Mouse (Mus musculus): ENCODE measurements around the gene Sh3pxd2a. TPM values are rescaled to one million over a fixed set of nuclear protein-coding genes. Genes with fewer than 3 reads are reported as not detected.

Gene Sh3pxd2a
- polyA plus RNA-seq, 1 experiment from 2014 or later = 8.7 TPM

GRCm38 (mm10) chr19:47455001-47455755 is 9.0 kb downstream of the Sh3pxd2a start:
- Histone ChIP-seq H3K4me3 (ENCODE audit: low read length) (no peak overlapping the region), H3K27ac (ENCODE audit: low read depth, low read length) (0 out of 2 replicates have a peak overlapping the region, but pooled peaks have one; percentile 42), H3K27me3 (ENCODE audit: control insufficient read depth, insufficient read depth, low read length) (no peaks in the 10 kb centered on the region), H3K9me3 (ENCODE audit: control insufficient read depth, low read length) (no peaks in the 10 kb centered on the region), H3K4me2 (replicated peaks; ENCODE audit: low read depth, low read length) (no peak overlapping the region), H3K9ac (ENCODE audit: low read depth, low read length) (no peak overlapping the region), H3K4me1 (ENCODE audit: control insufficient read depth, insufficient read depth, low read length) (peaks cover 58% of the 10 kb centered on the region), H3K36me3 (ENCODE audit: control insufficient read depth, insufficient read depth, low read length) (no peaks in the 10 kb centered on the region)
- WGBS = 80% methylated on average over 15 of the region's 15 CpGs
- no peak for ATAC-seq (ENCODE audit: low FRiP score, low TSS enrichment)

DNA sequence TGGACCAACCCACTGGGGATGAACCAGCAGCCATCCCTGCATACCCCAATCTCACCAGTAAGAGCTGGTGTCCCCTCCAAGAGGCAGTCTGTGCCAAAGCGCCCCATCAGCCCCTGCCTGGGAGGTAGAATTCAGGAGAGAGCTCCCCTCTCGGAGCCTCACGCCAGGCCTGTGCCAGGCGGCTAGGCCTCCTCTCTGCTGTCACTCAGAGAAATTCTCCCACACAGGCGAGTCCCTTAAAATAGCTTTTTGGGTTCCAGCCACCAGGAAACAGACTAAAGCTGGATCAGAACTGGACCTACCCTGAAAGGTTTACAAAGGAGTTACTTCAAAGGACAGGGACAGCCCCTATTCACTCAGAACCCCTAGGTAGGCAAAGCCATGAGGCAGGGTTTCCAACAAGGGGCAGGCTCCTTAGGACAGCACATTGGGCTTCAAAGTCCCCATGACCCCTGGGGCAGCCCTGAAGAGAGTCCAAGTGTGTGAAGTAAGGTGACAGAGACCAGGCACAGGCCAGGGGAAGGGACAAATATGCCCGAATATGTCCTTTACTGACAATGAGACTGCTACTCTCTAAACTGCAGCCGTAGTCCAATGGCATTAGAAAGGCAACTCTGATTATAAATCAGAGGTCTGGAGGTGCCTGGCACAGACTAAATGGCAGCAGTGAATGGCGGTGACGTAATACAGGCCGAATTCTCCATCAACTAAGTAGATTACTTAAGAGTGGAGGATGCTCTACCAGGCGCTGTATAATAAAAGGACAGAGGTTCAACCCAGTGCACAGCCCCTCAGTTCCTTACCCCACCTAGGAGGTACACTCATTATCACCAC is 9.8 kb downstream of the Sh3pxd2a start:
- no peaks in the 10 kb centered on the region for H3K36me3 ChIP-seq (ENCODE audit: control insufficient read depth, insufficient read depth, low read length)
- peaks cover 59% of the 10 kb centered on the region for H3K4me1 ChIP-seq (ENCODE audit: control insufficient read depth, insufficient read depth, low read length)
- 77% methylated on average over 11 of the region's 11 CpGs for WGBS
- ATAC-seq (ENCODE audit: low FRiP score, low TSS enrichment) = no peak
- no peak overlapping the region for H3K27ac ChIP-seq (ENCODE audit: low read depth, low read length)
- no peak overlapping the region for H3K4me2 ChIP-seq (replicated peaks; ENCODE audit: low read depth, low read length)
- H3K27me3 ChIP-seq (ENCODE audit: control insufficient read depth, insufficient read depth, low read length) = no peaks in the 10 kb centered on the region
- no peak overlapping the region for H3K9ac ChIP-seq (ENCODE audit: low read depth, low read length)
- H3K9me3 ChIP-seq (ENCODE audit: control insufficient read depth, low read length) = no peaks in the 10 kb centered on the region
- H3K4me3 ChIP-seq (ENCODE audit: low read length) = no peak overlapping the region

DNA sequence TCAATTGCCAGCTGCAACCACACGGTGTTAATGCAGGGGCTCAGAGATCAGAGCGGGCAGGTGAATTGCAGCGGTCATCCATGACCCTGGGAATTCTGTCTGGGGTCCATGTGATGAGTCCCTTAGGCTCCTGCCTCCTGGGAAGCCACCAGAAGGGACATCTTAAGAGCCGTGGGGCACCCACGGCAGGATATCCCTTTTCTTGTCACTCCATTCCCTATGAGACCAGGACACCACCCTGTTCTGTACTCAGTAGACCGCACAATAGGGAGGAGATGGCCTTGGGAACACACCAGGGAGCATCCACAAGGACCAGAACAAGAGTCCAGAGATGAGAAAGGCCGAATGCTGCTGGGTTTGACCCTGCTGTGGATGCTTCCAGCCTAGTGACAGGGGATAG is 10.8 kb downstream of the Sh3pxd2a start:
- Histone ChIP-seq H3K4me2 (replicated peaks; ENCODE audit: low read depth, low read length) (no peak overlapping the region), H3K27me3 (ENCODE audit: control insufficient read depth, insufficient read depth, low read length) (no peaks in the 10 kb centered on the region), H3K9me3 (ENCODE audit: control insufficient read depth, low read length) (no peaks in the 10 kb centered on the region), H3K36me3 (ENCODE audit: control insufficient read depth, insufficient read depth, low read length) (no peaks in the 10 kb centered on the region), H3K4me3 (ENCODE audit: low read length) (no peak overlapping the region), H3K9ac (ENCODE audit: low read depth, low read length) (no peak overlapping the region), H3K4me1 (ENCODE audit: control insufficient read depth, insufficient read depth, low read length) (peaks cover 60% of the 10 kb centered on the region), H3K27ac (ENCODE audit: low read depth, low read length) (peak overlapping the region; percentile 30; the same call in 1 of the 2 replicates)
- WGBS = 65% methylated on average over 7 of the region's 7 CpGs
- ATAC-seq (ENCODE audit: low FRiP score, low TSS enrichment) = no peak

DNA sequence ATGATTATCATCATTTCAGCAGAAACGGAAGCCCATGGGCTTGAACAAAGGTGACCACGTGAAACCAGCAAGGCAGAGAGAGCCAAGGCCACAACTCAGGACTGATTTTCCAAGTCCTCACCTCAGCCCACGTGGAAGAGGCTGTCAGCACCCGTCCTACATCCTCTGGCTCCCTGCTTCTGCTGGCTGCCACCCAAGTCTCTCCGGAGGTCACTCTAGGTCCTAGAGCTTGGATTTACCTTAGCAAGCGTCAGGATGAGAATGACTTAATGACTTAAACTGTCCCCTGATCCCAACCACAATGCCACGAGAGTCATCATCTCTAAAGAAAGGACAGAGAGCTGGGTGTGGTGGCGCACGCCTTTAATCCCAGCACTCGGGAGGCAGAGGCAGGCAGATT is 11.5 kb downstream of the Sh3pxd2a start:
- ATAC-seq (ENCODE audit: low FRiP score, low TSS enrichment) = no peak
- peaks cover 59% of the 10 kb centered on the region for H3K4me1 ChIP-seq (ENCODE audit: control insufficient read depth, insufficient read depth, low read length)
- H3K27me3 ChIP-seq (ENCODE audit: control insufficient read depth, insufficient read depth, low read length) = no peaks in the 10 kb centered on the region
- no peak overlapping the region for H3K4me2 ChIP-seq (replicated peaks; ENCODE audit: low read depth, low read length)
- 79% methylated on average over 10 of the region's 10 CpGs for WGBS
- no peaks in the 10 kb centered on the region for H3K36me3 ChIP-seq (ENCODE audit: control insufficient read depth, insufficient read depth, low read length)
- H3K9me3 ChIP-seq (ENCODE audit: control insufficient read depth, low read length) = no peaks in the 10 kb centered on the region
- H3K4me3 ChIP-seq (ENCODE audit: low read length) = no peak overlapping the region
- H3K27ac ChIP-seq (ENCODE audit: low read depth, low read length) = no peak overlapping the region
- H3K9ac ChIP-seq (ENCODE audit: low read depth, low read length) = no peak overlapping the region

- Histone ChIP-seq H3K4me1 (ENCODE audit: control insufficient read depth, insufficient read depth, low read length) (peaks cover 59% of the 10 kb centered on the region), H3K9me3 (ENCODE audit: control insufficient read depth, low read length) (no peaks in the 10 kb centered on the region), H3K36me3 (ENCODE audit: control insufficient read depth, insufficient read depth, low read length) (no peaks in the 10 kb centered on the region), H3K9ac (ENCODE audit: low read depth, low read length) (no peak overlapping the region), H3K4me3 (ENCODE audit: low read length) (no peak overlapping the region), H3K27ac (ENCODE audit: low read depth, low read length) (no peak overlapping the region), H3K27me3 (ENCODE audit: control insufficient read depth, insufficient read depth, low read length) (no peaks in the 10 kb centered on the region), H3K4me2 (replicated peaks; ENCODE audit: low read depth, low read length) (no peak overlapping the region)
- ATAC-seq (ENCODE audit: low FRiP score, low TSS enrichment) = no peak
- WGBS = 70% methylated on average over 7 of the region's 7 CpGs
Measured at GRCm38 (mm10) chr19:47452211-47452610, 12.0 kb downstream of the Sh3pxd2a start.

DNA sequence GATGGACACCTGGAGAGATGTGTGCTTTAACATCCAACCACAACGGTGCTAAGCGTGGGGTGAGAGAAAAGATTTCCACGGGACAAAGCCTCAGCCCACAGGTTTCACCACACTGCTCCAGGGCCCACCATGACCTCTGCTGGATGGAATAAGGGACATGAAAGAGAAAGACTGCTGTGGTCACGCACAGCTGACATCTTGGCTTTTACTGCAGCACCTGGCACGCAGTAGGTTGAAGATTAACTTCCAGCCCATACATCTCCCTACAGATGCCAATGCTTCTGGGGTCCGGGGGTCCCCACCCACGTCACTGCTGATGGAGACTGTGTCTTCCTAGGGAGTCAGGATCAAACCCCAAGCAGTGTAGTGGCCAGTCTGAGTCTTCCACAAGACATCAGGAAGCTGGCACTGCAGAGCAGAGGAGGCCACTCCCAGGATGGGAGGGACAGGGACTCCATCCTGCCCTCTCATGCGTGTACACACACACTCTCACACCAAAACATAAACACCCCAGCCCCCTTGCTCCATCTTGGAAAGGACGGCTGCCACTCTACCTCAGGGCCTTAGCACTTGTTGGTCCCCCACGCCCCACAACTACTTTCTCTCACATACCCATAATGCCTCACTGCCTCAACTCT is 12.6 kb downstream of the Sh3pxd2a start:
- Histone ChIP-seq H3K27me3 (ENCODE audit: control insufficient read depth, insufficient read depth, low read length) (no peaks in the 10 kb centered on the region), H3K4me2 (replicated peaks; ENCODE audit: low read depth, low read length) (no peak overlapping the region), H3K9me3 (ENCODE audit: control insufficient read depth, low read length) (no peaks in the 10 kb centered on the region), H3K9ac (ENCODE audit: low read depth, low read length) (no peak overlapping the region), H3K4me3 (ENCODE audit: low read length) (no peak overlapping the region), H3K27ac (ENCODE audit: low read depth, low read length) (peak overlapping the region; percentile 37; the same call in 1 of the 2 replicates), H3K4me1 (ENCODE audit: control insufficient read depth, insufficient read depth, low read length) (peaks cover 59% of the 10 kb centered on the region), H3K36me3 (ENCODE audit: control insufficient read depth, insufficient read depth, low read length) (no peaks in the 10 kb centered on the region)
- WGBS = 48% methylated on average over 10 of the region's 10 CpGs
- ATAC-seq (ENCODE audit: low FRiP score, low TSS enrichment) = peak; percentile 25

- no peak overlapping the region for H3K4me3 ChIP-seq (ENCODE audit: low read length)
- H3K36me3 ChIP-seq (ENCODE audit: control insufficient read depth, insufficient read depth, low read length) = no peaks in the 10 kb centered on the region
- no peaks in the 10 kb centered on the region for H3K9me3 ChIP-seq (ENCODE audit: control insufficient read depth, low read length)
- no peak overlapping the region for H3K9ac ChIP-seq (ENCODE audit: low read depth, low read length)
- WGBS = 36% methylated on average over 8 of the region's 8 CpGs
- ATAC-seq (ENCODE audit: low FRiP score, low TSS enrichment) = peak; percentile 12; the same call in 1 of the 2 replicates
- H3K4me2 ChIP-seq (replicated peaks; ENCODE audit: low read depth, low read length) = no peak overlapping the region
- H3K27me3 ChIP-seq (ENCODE audit: control insufficient read depth, insufficient read depth, low read length) = no peaks in the 10 kb centered on the region
- no peak overlapping the region; the same call in 1 of the 2 replicates for H3K27ac ChIP-seq (ENCODE audit: low read depth, low read length)
- H3K4me1 ChIP-seq (ENCODE audit: control insufficient read depth, insufficient read depth, low read length) = peaks cover 55% of the 10 kb centered on the region
Measured at GRCm38 (mm10) chr19:47450261-47451137, 13.7 kb downstream of the Sh3pxd2a start.

DNA sequence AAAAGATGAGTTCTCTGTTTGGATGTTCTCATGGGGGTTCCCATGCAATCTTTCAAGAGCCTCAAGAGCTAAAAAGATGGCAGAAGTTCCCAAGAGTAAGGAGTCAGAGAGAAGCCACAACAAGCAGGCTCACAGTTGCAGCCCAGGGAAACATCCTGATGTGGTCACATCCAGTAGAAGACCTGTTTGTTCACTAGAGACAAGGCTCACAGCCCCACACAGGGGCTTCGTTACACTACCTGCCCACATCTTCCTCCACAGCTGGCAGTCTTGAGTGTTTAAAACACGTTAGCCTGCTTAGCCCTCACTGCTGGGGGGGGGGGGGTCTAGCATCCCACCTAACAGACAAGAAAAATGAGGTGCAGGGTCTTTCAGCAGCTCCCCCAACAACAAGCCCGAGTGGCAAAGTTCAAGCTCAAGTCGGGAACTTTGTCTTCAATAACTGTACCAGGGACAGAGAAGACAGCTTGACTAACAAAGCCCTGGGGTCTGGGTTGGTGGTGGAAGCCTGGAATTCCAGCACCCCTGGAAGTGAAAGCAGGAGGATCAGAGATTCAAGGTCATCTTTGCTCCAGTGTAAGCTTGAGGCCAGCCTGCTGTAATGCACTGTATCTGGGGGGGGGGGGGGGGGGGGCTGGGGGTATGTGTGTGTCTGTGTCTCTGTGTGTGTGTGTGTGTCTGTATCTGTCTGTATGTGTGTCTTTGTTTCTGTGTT is 14.5 kb downstream of the Sh3pxd2a start:
- H3K27ac ChIP-seq (ENCODE audit: low read depth, low read length) = no peak overlapping the region
- H3K27me3 ChIP-seq (ENCODE audit: control insufficient read depth, insufficient read depth, low read length) = no peaks in the 10 kb centered on the region
- peaks cover 62% of the 10 kb centered on the region for H3K4me1 ChIP-seq (ENCODE audit: control insufficient read depth, insufficient read depth, low read length)
- H3K9ac ChIP-seq (ENCODE audit: low read depth, low read length) = no peak overlapping the region
- no peak overlapping the region for H3K4me3 ChIP-seq (ENCODE audit: low read length)
- H3K36me3 ChIP-seq (ENCODE audit: control insufficient read depth, insufficient read depth, low read length) = no peaks in the 10 kb centered on the region
- H3K9me3 ChIP-seq (ENCODE audit: control insufficient read depth, low read length) = no peaks in the 10 kb centered on the region
- no peak for ATAC-seq (ENCODE audit: low FRiP score, low TSS enrichment)
- WGBS = 56% methylated on average over 4 of the region's 4 CpGs
- no peak overlapping the region for H3K4me2 ChIP-seq (replicated peaks; ENCODE audit: low read depth, low read length)
